Mouse (Mus musculus) neural tube, embryonic 13.5 days (tissue): ENCODE measurements around the gene Chst8. TPM values are rescaled to one million over a fixed set of nuclear protein-coding genes. Genes with fewer than 3 reads are reported as not detected.
A peak's percentile ranks its signal among the peaks of the same experiment; 100 is the strongest.

Source experiments
- ATAC-seq: fragments of 200-750 bp; cut with Nextera tagmentation; 2 replicates; pipeline ENCODE4 v1.8.0; 2017; ENCODE audit warnings: low read depth, mild to moderate bottlenecking, moderate TSS enrichment, moderate library complexity
- H3K27ac ChIP-seq: fragments of 300-500 bp; sonication (generic); replicated peaks from 2 replicates; pipeline ENCODE4 v1.5.1; 2015; ENCODE audit warnings: moderate library complexity, mild to moderate bottlenecking, inconsistent platforms
- H3K27me3 ChIP-seq: fragments of 300-500 bp; sonication (generic); 2 replicates; pipeline ENCODE4 v1.6.1; 2015; ENCODE audit warnings: mild to moderate bottlenecking, inconsistent platforms
- H3K36me3 ChIP-seq: fragments of 300-500 bp; sonication (generic); 2 replicates; pipeline ENCODE4 v1.6.1; 2015; ENCODE audit warnings: mild to moderate bottlenecking, inconsistent platforms
- H3K4me1 ChIP-seq: fragments of 300-500 bp; sonication (generic); replicated peaks from 2 replicates; pipeline ENCODE4 v1.6.1; 2015; ENCODE audit warnings: inconsistent platforms
- H3K4me2 ChIP-seq: fragments of 300-500 bp; sonication (generic); 2 replicates; pipeline ENCODE4 v1.6.1; 2015; ENCODE audit warnings: inconsistent platforms, mild to moderate bottlenecking, moderate library complexity
- H3K4me3 ChIP-seq: fragments of 300-500 bp; sonication (generic); 2 replicates; pipeline ENCODE4 v1.5.1; 2015; ENCODE audit warnings: mild to moderate bottlenecking, inconsistent platforms
- H3K9ac ChIP-seq: fragments of 300-500 bp; sonication (generic); 2 replicates; pipeline ENCODE4 v1.6.1; 2015; ENCODE audit warnings: moderate library complexity, mild to moderate bottlenecking, inconsistent platforms
- H3K9me3 ChIP-seq: fragments of 300-500 bp; sonication (generic); 2 replicates; pipeline ENCODE4 v1.6.1; 2016; ENCODE audit warnings: inconsistent platforms
- WGBS: fragments of 180-500 bp; shearing (Covaris S2); methylation state at CpG from one replicate; pipeline ENCODE4 v1.1.7; 2015; 5-methylcytosine and 5-hydroxymethylcytosine counted together
- polyA plus RNA-seq: library from polyadenylated mRNA; unstranded; fragments of >200 nt; fragmentation: Nextera tagmentation; extraction: Ambion mirVana; gene quantifications from 2 replicates; pipeline ENCODE4 v1.2.1, GENCODE M21; 2015

The Chst8 gene
- polyA plus RNA-seq, 1 experiment from 2014 or later, result 42.1 TPM

DNA sequence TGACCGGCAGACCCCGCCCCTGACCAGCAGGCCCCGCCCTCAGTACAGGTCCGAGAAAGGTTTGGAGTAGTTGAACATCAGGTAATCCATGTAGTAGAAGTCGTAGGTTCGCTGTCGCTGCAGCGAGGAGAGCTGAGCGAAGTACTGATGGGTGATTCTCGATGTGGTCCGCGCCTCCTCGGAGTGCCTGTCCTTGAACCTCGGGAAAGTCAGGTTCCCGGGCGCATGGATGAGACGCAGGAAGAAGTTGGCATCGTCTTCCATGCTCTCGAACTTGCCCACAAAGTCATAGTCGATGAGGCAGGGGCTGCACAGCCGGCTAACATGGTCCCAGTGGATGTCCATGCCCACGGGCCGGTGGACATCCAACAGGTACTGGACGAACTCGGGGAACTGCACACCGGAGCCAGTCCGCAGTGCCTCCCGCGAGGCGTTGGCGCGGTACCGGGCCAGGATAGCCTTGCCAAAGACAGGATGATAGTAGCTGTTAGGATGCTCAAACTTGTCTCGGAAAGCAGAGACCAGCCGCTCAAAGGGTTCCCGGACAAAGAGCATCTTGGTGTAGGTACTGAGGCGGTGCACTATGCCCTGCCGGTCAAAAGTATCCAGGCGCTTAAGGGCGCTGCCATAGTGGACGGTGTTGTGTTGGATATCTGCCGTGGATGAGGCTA is 137.3 kb downstream of the Chst8 start:
- Histone ChIP-seq H3K4me1 (peaks cover 13% of the 10 kb centered on the region), H3K27me3 (peaks cover 35% of the 10 kb centered on the region), H3K9me3 (no peaks in the 10 kb centered on the region), H3K4me2 (peak overlapping the region; percentile 53), H3K27ac (no peak overlapping the region), H3K4me3 (peak overlapping the region; percentile 31), H3K9ac (peak overlapping the region; percentile 49), H3K36me3 (no peaks in the 10 kb centered on the region)
- 16% methylated on average over 42 of the region's 42 CpGs for WGBS
- ATAC-seq, result no peak

DNA sequence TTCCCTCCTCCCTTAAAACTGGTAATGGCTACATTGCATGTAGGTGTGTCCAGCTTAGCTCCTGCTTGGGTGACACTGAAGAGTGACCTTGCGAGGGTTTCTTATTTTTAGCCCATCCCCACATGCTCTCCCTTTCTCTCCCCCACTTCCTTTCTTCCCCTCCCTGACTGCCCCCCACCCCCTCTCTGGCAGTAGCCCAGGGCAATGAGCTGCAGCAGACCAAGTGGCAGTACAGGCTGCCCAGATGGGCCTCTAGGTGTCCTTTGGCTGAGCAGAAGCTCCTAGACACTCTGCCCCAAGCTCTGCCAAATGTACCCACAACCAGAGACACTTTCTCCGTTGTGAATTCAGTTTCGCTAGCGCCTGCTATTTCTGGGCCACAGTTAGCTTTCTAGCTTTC is 139.6 kb downstream of the Chst8 start:
- peaks cover 21% of the 10 kb centered on the region for H3K4me1 ChIP-seq
- no peak for ATAC-seq
- no peak overlapping the region for H3K4me3 ChIP-seq
- no peak overlapping the region for H3K4me2 ChIP-seq
- H3K9me3 ChIP-seq, result no peaks in the 10 kb centered on the region
- H3K27me3 ChIP-seq, result peaks cover 35% of the 10 kb centered on the region
- WGBS, result 70% methylated on average over 4 of the region's 4 CpGs
- H3K36me3 ChIP-seq, result no peaks in the 10 kb centered on the region
- H3K9ac ChIP-seq, result peak overlapping the region; percentile 8; the same call in 1 of the 2 replicates
- H3K27ac ChIP-seq, result no peak overlapping the region

DNA sequence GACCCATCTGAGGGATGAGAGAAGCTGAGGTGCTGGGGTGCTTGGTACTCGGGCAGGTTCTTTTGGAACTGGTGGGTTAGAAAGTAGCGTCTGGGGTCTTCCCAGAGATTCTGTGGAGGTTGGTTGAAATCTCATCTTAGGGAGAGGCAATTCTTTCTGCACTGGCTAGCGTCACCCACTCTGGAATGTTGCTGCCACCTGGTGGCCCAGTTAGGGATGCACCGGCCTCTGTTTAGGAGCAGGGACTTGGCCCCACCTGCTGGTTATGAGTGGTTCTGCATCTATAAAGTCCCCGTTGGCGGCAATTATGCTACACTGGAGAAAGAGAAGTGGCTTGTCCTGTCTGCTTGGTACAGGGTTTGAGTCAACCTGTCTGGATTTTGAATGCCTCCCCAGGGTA is 140.6 kb downstream of the Chst8 start:
- Histone ChIP-seq H3K27ac (no peak overlapping the region), H3K36me3 (no peaks in the 10 kb centered on the region), H3K9ac (no peak overlapping the region), H3K4me1 (peaks cover 23% of the 10 kb centered on the region), H3K4me2 (no peak overlapping the region), H3K9me3 (no peaks in the 10 kb centered on the region), H3K4me3 (no peak overlapping the region), H3K27me3 (peaks cover 35% of the 10 kb centered on the region)
- WGBS, result 3% methylated on average over 6 of the region's 6 CpGs
- ATAC-seq, result peak; percentile 30; the same call in 1 of the 2 replicates

DNA sequence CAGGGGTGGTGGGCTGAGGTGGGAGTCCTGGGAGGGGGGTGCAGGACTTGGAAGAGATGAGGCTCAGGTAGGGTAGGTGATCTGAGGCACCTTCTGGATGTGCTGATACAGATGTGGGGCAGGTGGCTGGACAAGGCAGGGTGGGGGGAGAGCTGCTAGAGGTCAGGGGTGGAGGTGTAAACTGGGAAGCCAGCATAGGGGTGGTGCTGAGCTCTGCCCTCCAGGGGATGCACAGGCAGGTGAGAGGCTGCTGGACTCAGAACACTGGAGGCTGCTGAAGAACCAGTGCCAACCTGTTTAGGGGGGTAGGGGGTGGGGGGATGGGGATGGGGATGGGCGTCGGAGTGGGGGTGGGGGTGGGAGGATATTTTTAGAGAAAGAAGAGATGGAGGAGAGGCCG is 141.7 kb downstream of the Chst8 start:
- H3K4me1 ChIP-seq, result peaks cover 20% of the 10 kb centered on the region
- H3K4me3 ChIP-seq, result no peak overlapping the region
- H3K36me3 ChIP-seq, result no peaks in the 10 kb centered on the region
- no peak overlapping the region for H3K4me2 ChIP-seq
- no peak for ATAC-seq
- no peak overlapping the region for H3K27ac ChIP-seq
- WGBS, result 94% methylated on average over 3 of the region's 3 CpGs
- H3K27me3 ChIP-seq, result peaks cover 32% of the 10 kb centered on the region
- H3K9ac ChIP-seq, result no peak overlapping the region
- no peaks in the 10 kb centered on the region for H3K9me3 ChIP-seq

DNA sequence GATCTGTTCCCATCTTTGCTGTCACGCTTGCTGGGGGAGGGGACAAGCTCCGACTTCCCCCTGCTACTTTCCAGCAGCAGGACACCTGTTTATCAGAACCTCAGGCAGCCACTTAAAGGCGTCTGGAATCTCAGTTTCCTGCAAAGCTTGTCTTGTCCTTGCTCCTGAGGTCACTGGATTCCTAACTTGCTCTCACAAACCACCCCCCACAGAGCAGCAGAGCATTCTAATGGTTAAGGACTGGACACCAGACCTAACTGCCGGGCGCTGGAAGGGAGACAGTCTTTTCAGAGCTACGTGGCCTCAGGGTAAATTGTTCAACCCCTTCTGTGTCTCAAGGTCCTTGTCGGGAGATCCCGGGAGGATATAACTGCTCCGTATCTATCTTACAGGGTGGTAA is 143.2 kb downstream of the Chst8 start:
- no peak overlapping the region for H3K4me2 ChIP-seq
- H3K4me1 ChIP-seq, result peaks cover 10% of the 10 kb centered on the region; the same call in 1 of the 2 replicates
- H3K4me3 ChIP-seq, result no peak overlapping the region
- H3K27ac ChIP-seq, result no peak overlapping the region
- no peak for ATAC-seq
- no peaks in the 10 kb centered on the region for H3K9me3 ChIP-seq
- H3K36me3 ChIP-seq, result no peaks in the 10 kb centered on the region
- peak overlapping the region; percentile 28; the same call in 1 of the 2 replicates for H3K9ac ChIP-seq
- H3K27me3 ChIP-seq, result peaks cover 17% of the 10 kb centered on the region
- 15% methylated on average over 9 of the region's 9 CpGs for WGBS

DNA sequence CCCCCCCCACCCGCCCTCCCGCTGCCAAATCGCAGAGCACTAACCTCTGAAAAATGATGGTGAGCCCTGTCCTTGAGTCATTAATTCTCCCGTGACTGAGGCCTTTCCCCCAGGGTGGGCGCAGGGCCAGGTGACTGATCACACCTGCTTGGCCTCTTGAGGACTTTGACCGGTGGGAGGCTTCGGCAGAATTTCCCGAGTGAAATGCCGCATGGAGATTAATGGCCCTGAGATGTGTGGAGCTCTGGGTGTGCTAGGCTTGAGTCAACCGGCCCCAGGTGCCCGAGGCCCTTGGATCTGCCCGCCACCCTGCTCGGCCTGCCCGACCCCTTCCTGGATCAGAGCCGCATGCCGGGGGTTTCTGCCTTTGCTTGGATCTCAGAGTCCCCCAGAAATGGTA is 144.6 kb downstream of the Chst8 start:
- H3K27ac ChIP-seq, result no peak overlapping the region
- no peak for ATAC-seq
- H3K9ac ChIP-seq, result no peak overlapping the region
- peaks cover 14% of the 10 kb centered on the region; the same call in 1 of the 2 replicates for H3K4me1 ChIP-seq
- no peaks in the 10 kb centered on the region for H3K9me3 ChIP-seq
- H3K4me3 ChIP-seq, result no peak overlapping the region
- H3K36me3 ChIP-seq, result no peaks in the 10 kb centered on the region
- 73% methylated on average over 16 of the region's 16 CpGs for WGBS
- no peak overlapping the region for H3K4me2 ChIP-seq
- H3K27me3 ChIP-seq, result peaks cover 2% of the 10 kb centered on the region; the same call in 1 of the 2 replicates

DNA sequence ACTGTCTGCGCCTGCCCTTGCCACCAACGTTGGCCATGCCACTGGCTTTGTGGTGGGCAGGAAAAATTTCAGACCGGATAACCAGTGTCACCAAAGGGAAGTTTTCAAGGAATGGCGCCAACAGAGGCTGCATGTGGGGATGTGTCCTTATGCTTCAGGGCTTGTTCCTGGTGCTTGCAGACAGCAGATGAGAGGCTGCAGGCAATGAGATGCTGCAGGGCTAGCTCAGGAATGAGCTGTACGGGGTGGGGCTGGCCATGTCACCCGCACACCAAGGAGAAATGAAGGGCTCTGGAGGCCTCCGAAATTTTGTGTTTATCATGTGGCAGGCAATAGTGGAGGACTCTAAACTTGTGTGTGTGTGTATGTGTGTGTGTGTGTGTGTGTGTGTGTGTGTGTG is 149.4 kb downstream of the Chst8 start:
- 49% methylated on average over 7 of the region's 7 CpGs for WGBS
- Histone ChIP-seq H3K9ac (no peak overlapping the region), H3K9me3 (no peaks in the 10 kb centered on the region), H3K4me2 (no peak overlapping the region), H3K27me3 (no peaks in the 10 kb centered on the region), H3K36me3 (no peaks in the 10 kb centered on the region), H3K4me1 (peaks cover 17% of the 10 kb centered on the region), H3K27ac (no peak overlapping the region; the same call in 1 of the 2 replicates), H3K4me3 (no peak overlapping the region)
- no peak for ATAC-seq

DNA sequence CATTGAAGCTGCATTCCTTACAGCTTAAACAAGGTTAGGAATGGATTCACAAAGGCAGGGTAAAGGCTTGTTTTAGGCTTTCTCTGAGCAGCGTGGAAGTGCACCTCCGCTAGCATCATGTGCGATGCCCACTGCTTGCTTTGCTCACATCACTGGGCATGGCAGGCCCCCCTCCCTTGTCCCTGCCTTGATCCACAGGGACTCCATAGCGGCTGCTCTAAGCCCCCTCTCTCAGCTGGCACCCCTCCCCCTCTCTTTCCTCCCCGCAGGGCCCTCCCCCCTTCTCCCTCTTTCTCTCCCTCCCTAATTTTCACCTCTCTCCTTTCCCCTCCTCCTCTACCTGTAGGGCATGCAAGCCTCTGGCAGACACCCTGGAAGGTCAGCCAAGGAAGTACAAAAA is 150.3 kb downstream of the Chst8 start:
- Histone ChIP-seq H3K27ac (peak overlapping the region; percentile 52), H3K4me1 (peaks cover 13% of the 10 kb centered on the region), H3K4me2 (no peak overlapping the region), H3K9me3 (no peaks in the 10 kb centered on the region), H3K9ac (no peak overlapping the region), H3K4me3 (no peak overlapping the region), H3K36me3 (no peaks in the 10 kb centered on the region), H3K27me3 (no peaks in the 10 kb centered on the region)
- WGBS, result 16% methylated on average over 5 of the region's 5 CpGs
- ATAC-seq, result peak; percentile 62; the same call in 1 of the 2 replicates

DNA sequence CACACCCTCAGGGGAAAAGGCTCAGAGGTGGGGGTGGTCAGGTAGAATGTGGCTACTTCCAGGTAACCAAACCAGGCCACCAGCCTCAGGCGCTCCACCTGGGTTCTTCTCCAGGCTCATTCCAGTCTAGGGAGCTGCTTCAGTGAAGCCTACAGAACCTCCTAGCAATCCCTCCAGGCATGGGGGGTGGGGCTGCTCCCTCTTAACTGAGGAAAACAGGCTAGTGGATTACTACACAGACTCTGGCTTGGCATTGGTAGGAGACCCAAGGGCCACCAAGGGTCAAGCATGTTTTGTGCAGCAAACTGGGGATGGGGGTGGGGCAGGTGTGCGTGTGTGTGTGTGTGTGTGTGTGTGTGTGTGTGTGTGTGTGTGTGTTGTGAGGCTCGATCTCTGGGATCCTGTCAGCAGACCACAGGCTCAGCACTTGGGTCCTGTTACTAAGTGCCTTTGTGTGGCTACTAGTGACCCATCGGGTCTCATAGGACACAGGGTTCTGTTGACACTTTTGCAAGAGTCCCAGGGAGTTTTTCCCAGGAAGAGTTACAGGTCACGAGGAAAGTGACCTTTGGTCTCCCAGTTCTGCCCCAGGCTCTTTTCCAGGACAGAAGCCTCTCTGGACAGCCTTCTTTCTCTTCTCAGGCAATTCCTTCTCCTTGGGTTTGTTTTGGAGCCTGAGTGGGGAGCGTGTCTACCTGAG is 153.0 kb downstream of the Chst8 start:
- Histone ChIP-seq H3K27me3 (no peaks in the 10 kb centered on the region), H3K36me3 (no peaks in the 10 kb centered on the region), H3K4me2 (no peak overlapping the region), H3K27ac (no peak overlapping the region), H3K9me3 (no peaks in the 10 kb centered on the region), H3K9ac (no peak overlapping the region), H3K4me1 (peaks cover 20% of the 10 kb centered on the region), H3K4me3 (no peak overlapping the region)
- 70% methylated on average over 6 of the region's 6 CpGs for WGBS
- no peak for ATAC-seq

DNA sequence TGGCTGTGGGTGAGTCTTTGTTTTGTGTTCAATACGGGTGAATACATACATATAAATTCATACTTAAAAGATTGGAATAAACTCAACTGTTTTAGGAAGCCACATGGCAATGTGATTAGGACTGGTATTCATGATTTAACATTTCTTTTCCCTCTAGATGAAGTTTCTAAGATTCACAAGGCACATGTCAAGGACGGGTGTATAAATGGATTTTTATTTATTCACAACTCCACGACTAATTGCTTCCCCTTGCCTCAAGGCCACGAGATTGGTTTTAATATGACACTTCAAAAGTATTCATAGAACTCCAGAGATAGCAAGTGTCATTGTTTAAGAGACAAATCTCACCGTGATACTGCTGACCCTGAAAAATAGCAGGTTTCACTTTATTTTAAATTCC is 155.9 kb downstream of the Chst8 start, which contains the start of gene Kctd15:
TSS of gene Kctd15 (minus strand) at position 101 of the 400 bp plus-strand sequence.
- Histone ChIP-seq H3K27me3 (no peaks in the 10 kb centered on the region), H3K9ac (peak within 1 kb of the TSS; percentile 97), H3K4me3 (peak within 1 kb of the TSS; percentile 86), H3K36me3 (no peaks in the 10 kb centered on the region), H3K4me2 (peak within 1 kb of the TSS; percentile 73), H3K9me3 (no peaks in the 10 kb centered on the region), H3K4me1 (peaks cover 20% of the 10 kb centered on the region), H3K27ac (peak within 1 kb of the TSS; percentile 100)
- no peak for ATAC-seq
- 60% methylated on average over 5 of the region's 5 CpGs for WGBS

DNA sequence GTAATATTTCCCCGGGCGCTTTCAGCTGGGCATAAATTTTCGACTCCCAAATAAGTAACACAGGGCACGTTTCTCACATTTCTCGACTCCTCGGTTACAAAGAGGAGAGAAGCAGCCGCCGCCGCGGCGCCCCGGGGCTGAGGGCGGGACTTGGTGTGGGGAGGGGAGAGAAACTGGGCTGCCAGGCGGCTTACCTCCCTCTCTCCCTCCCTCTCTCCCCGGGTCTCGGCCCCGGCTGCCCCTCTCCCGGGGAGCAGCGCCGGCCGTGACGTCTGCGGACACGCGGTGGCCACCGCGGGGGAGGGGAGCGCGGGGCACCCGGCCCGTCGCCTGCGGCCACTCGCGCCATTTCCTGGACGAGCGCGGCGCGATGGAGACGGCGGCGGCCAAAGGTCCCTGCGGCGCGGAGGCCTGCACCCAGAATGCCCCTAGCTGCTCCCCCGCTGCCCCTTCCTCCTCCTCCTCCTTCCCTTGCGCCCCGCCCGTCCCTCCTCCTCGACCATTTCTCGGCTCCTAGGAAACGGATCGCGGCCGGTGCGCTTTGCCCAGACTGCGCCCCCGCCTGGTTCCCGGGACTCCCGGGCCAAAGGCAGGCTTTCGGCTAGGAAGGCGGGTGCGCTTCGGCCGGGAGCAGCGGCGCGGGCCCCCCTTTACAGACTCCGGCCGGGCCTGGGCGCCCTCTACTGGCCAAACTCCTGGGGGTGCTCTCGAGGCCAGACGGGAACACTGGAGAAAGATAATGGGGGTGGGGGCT is 157.2 kb downstream of the Chst8 start:
- Histone ChIP-seq H3K27ac (peak overlapping the region; percentile 100), H3K9me3 (no peaks in the 10 kb centered on the region), H3K27me3 (no peaks in the 10 kb centered on the region), H3K9ac (peak overlapping the region; percentile 97), H3K4me2 (peak overlapping the region; percentile 73), H3K4me3 (peak overlapping the region; percentile 86), H3K4me1 (peaks cover 34% of the 10 kb centered on the region), H3K36me3 (no peaks in the 10 kb centered on the region)
- under 1% methylated on average over 55 of the region's 74 CpGs for WGBS
- peak; percentile 67 for ATAC-seq
